Mouse (Mus musculus): ENCODE results near the gene Tef. TPM values are rescaled to one million over a fixed set of nuclear protein-coding genes. Genes with fewer than 3 reads are reported as not detected.

The Tef gene
- 5.4 and 5.6 TPM in 2 replicates for polyA plus RNA-seq (2012; rRNA removed)

DNA sequence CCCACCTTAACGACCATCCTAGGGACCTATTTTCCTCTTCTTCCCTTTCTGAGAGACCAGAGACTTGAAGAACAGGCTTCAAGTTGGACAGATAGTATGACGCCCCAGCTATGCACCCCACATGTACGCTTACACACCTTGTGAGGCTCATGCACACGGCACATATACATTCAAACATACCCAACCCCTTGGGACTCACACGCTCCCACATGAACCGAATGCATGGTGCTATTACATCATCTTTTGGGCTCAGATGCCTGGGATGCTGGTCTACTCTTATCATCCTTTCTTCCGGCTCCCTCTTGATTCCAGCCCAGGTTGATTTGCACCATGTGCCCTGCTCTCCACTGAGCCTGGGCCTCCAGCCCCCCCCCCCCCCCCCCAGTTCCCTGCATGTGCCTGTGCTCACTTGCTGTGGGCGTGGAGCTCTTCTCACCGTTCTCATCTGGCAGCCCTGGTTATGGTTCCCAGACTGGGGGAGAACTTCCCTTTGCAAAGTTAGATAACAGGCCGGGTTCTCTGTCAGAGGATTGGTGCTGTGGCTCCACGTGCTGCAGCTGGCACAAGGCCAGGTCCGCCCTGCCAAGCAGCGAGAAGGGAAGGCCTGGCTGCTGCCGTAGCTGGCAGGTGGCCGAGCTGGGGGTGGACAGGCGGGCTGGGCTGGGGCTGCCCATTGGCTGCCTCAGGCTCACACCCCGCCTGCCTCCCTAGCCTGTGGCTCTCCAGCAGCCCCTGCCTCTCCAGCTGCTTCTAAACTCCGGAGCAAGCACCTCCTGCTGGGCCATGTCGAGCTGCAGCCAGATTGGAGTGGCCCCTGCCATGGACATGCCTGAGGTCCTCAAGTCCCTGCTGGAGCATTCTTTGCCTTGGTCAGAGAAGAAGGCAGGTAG is at the start of gene Tef:
Tef (plus strand) TSS at position 421 of the 890 bp plus-strand sequence.

DNA sequence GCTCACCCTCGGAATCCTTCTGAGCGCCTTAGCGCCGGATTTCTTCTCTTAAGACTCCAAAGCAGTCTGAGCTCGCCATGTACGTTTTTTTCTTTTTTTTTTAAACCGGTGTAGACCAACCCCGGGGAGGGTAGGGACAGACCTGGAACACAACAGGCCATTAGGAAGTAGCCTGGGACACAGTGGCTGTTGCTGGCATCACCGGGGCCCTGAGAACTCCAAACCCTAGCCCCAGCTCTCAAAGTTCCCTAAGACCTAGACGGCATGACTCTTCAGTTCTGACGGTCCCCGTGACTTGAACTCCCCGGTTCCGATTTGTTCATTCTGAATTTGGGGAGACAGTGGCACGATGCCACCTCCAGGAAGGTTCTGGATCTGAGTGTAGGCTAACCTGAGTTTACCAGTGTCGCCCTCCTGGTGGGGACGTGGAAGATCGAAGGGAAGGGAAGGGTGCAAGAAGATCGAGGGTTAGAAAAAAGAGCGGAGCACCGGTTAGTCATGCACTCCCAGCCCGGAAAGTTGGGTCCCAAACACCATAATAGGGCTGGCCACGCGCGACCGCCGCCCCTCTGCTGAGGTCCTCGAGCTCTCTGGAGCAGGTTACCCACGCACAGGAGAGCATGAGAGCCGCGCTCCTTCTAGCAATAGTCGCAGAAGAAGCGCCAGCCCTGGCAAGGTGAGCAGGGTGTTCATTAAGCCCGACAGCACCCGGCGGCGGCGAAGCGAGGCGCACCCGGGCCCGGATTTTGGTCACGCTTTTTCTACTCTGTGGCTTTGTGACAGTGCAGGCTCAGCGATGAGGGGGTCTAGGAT is 56.5 kb downstream of the Tef start, which contains the start of gene Tob2:
Tob2 (minus strand) TSS at position 280 of the 813 bp plus-strand sequence.

DNA sequence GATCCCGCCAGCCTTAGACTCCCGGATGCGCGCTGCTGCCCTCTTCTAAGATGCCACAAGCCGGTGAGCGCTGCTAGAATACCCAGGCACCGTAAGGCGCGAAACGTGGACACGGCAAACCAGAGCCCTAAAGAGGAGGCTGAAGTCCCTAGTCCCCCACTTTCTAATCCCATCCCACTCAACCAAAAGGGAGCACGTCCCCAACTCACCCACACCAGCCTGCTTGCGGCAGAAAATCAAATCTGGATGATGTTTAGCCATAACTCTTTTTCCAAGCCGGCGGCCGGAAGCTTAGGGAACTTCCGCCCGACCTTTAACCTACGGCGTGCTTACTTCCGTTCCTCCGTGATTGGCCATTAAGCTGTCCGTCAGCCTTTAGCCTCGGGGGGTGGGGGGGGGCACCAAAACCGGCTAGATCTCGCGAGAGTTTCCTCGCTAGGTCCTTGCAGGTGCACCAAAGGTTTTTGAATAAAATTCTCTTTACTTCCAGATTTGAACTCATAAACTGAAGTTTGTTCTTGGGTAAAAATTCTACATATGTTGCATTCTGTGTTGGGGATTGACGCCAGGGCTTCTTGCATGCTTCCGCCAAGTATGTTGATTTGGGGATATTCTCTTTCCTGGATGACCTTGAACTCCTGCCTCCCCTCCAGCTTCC is 69.5 kb downstream of the Tef start, which contains the start of gene Phf5a:
Phf5a (minus strand) TSS at position 308 of the 658 bp plus-strand sequence.

DNA sequence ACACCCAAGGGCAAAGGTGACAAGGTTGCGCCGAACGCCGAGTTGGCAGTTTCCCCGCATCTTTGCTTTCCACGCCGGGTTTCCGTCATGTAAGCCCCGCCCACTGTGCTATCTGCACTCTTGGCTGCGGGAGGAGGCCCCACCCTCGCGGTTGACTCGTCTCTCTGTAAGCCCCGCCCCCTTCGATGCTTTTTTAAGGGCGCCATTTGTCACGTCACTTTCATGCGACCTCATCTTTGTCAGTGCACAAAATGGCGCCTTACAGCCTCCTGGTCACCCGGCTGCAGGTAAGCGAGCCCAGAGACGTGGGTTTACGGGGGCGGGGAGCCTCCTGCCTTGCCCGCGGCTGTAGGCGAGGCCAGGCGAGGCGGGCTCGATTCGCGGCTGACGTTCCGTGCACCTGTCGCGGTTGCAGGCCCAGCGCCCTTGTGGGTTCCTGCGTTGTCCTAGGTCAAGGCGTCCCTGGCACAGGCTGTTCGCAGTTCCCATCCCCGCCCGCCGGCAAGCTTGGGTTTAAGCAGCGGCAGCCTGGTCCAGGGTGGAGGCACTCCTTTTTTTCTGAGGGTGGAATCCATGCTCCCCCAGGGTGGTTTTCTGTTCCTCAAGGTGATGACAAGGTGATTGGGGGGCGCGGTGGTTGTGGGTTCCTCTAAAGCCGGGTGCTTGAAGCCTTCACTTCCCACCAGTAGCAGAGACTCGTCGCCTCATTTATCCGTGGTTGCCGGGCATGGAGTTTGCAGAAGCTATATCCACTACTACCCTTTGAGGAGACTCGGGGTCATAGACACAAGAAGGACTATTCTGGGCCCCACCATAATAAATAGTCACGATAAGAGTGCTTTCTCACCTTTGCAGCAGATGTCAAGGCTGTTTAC is 70.3 kb downstream of the Tef start, which contains the start of gene Aco2:
Aco2 (plus strand) TSS at position 48 of the 875 bp plus-strand sequence.

Other genes starting within 250 kb of the Tef start
- gene Ep300, start 217.1 kb upstream of the Tef start, polyA plus RNA-seq (2012; rRNA removed), result 10.8 and 13.3 TPM in 2 replicates
- 10.0 and 11.0 TPM in 2 replicates for gene L3mbtl2, start 138.5 kb upstream of the Tef start, polyA plus RNA-seq (2012; rRNA removed)
- gene Chadl, start 105.1 kb upstream of the Tef start, polyA plus RNA-seq (2012; rRNA removed), result 0.13 and 0.16 TPM in 2 replicates
- gene Zc3h7b, start 57.4 kb upstream of the Tef start, polyA plus RNA-seq (2012; rRNA removed), result 5.5 and 6.2 TPM in 2 replicates
- 52.0 and 53.9 TPM in 2 replicates for gene Rangap1, start 56.9 kb upstream of the Tef start, polyA plus RNA-seq (2012; rRNA removed)
- 4.9 and 5.1 TPM in 2 replicates for gene Tob2, start 56.4 kb downstream of the Tef start, polyA plus RNA-seq (2012; rRNA removed)
- gene Phf5a, start 69.5 kb downstream of the Tef start, polyA plus RNA-seq (2012; rRNA removed), result 68.4 and 75.6 TPM in 2 replicates
- gene Aco2, start 69.9 kb downstream of the Tef start, polyA plus RNA-seq (2012; rRNA removed), result 76.9 and 83.5 TPM in 2 replicates
- gene Polr3h, start 123.8 kb downstream of the Tef start, polyA plus RNA-seq (2012; rRNA removed), result 13.7 and 15.6 TPM in 2 replicates
- 0.39 and 0.53 TPM in 2 replicates for gene Csdc2, start 134.3 kb downstream of the Tef start, polyA plus RNA-seq (2012; rRNA removed)
- 20.8 and 25.1 TPM in 2 replicates for gene Pmm1, start 158.5 kb downstream of the Tef start, polyA plus RNA-seq (2012; rRNA removed)
- not detected in 2 replicates for gene 1700029P11Rik, start 178.1 kb downstream of the Tef start, polyA plus RNA-seq (2012; rRNA removed)
- gene Xrcc6, start 185.4 kb downstream of the Tef start, polyA plus RNA-seq (2012; rRNA removed), result 25.7 and 26.3 TPM in 2 replicates
- 8.6 and 10.6 TPM in 2 replicates for gene Desi1, start 231.4 kb downstream of the Tef start, polyA plus RNA-seq (2012; rRNA removed)
- 79.2 and 87.2 TPM in 2 replicates for gene Snu13, start 245.2 kb downstream of the Tef start, polyA plus RNA-seq (2012; rRNA removed)